Mouse (Mus musculus) E14TG2a.4 (cell line): ENCODE data around the gene Accsl.
A peak's percentile ranks its signal among the peaks of the same experiment; 100 is the strongest.

ENCODE experiments used
- H3K27me3 ChIP-seq: 2 replicates; pipeline ENCODE4 v1.6.1; 2014; ENCODE audit warnings: low read length, control low read depth; ENCODE audit not compliant: insufficient read depth
- H3K36me3 ChIP-seq: 2 replicates; pipeline ENCODE4 v1.6.1; 2014; ENCODE audit warnings: low read length, control low read depth; ENCODE audit not compliant: insufficient read depth
- H3K4me1 ChIP-seq: replicated peaks from 2 replicates; pipeline ENCODE4 v1.6.1; 2014; ENCODE audit warnings: low read depth, low read length, control low read depth
- H3K4me3 ChIP-seq: replicated peaks from 2 replicates; pipeline ENCODE4 v1.5.1; 2014; ENCODE audit warnings: mild to moderate bottlenecking, low read length
- H3K9me3 ChIP-seq: 2 replicates; pipeline ENCODE4 v1.6.1; 2014; ENCODE audit warnings: low read length, control low read depth
- CTCF ChIP-seq: conservative IDR thresholded peaks from 2 replicates; pipeline ENCODE4 v1.5.1; 2014; ENCODE audit warnings: low read length
- NANOG ChIP-seq: IDR thresholded peaks from 2 replicates; pipeline ENCODE4 v1.6.1; 2014; ENCODE audit warnings: borderline replicate concordance, low read length, mixed read lengths
- POU5F1 ChIP-seq: IDR thresholded peaks from 2 replicates; pipeline ENCODE4 v1.6.1; 2014; ENCODE audit warnings: low read length, borderline replicate concordance

The Accsl gene

GRCm38 (mm10) chr2:93869107-93869600 lies at the start of gene Accsl:
Gene Accsl, minus strand, starts transcription at chr2:93869157.
- Histone ChIP-seq H3K36me3 (peaks cover 29% of the 10 kb centered on the region), H3K9me3 (no peaks in the 10 kb centered on the region), H3K27me3 (no peaks in the 10 kb centered on the region), H3K4me3 (peak within 1 kb of the TSS; percentile 75), H3K4me1 (peaks cover 93% of the 10 kb centered on the region)
- no peak; the same call in 1 of the 2 replicates for TF ChIP-seq NANOG

- H3K4me3 ChIP-seq = no peak overlapping the region
- peaks cover 35% of the 10 kb centered on the region for H3K4me1 ChIP-seq
- TF ChIP-seq POU5F1 (no peak), NANOG (no peak), CTCF (no peak)
- H3K27me3 ChIP-seq = no peaks in the 10 kb centered on the region
- no peaks in the 10 kb centered on the region for H3K36me3 ChIP-seq
- H3K9me3 ChIP-seq = no peaks in the 10 kb centered on the region
Observed at GRCm38 (mm10) chr2:93913552-93913951, 44.6 kb upstream of the Accsl start.

DNA sequence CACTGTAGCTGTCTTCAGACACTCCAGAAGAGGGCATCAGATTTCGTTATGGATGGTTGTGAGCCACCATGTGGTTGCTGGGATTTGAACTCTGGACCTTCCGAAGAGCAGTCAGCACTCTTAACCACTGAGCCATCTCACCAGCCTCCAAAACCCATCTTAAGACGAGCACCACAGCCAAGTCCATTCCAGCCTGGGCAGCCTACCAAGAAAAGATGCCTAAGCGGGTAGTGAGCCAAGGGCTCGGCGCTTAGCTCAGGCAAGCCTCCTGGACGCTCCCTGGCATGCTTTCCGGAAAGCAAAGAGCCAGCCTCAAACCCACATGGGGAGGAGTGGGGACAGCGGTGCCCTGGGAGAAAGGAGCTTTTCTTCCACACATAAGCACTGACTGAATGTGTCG lies 43.0 kb upstream of the Accsl start:
- peaks cover 51% of the 10 kb centered on the region for H3K4me1 ChIP-seq
- H3K9me3 ChIP-seq = no peaks in the 10 kb centered on the region
- H3K27me3 ChIP-seq = no peaks in the 10 kb centered on the region
- no peak for TF ChIP-seq POU5F1
- no peak for TF ChIP-seq CTCF
- no peak for TF ChIP-seq NANOG
- no peaks in the 10 kb centered on the region for H3K36me3 ChIP-seq
- H3K4me3 ChIP-seq = no peak overlapping the region

DNA sequence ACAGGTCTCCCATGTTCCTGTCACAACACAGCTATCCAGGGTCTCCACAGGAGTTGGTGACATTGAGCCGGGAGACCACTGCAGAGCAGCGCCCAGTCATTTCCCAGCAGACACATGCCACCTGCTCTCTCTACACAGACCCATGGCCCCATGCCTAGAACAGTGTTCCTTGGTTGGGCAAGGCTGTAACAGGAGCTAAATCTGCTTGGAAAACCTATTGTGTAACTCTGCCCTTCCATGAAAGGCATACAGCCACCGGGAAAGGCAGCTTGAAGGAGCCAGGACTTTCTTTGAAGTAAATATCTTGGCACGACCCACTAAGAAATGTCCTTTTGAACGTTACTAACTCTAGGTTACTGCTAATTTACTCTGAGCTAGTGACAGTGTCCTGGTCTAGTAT lies 40.8 kb upstream of the Accsl start:
- Histone ChIP-seq H3K36me3 (no peaks in the 10 kb centered on the region), H3K4me3 (no peak overlapping the region), H3K27me3 (no peaks in the 10 kb centered on the region), H3K4me1 (peaks cover 63% of the 10 kb centered on the region), H3K9me3 (no peaks in the 10 kb centered on the region)
- TF ChIP-seq CTCF (no peak), NANOG (no peak), POU5F1 (no peak)

DNA sequence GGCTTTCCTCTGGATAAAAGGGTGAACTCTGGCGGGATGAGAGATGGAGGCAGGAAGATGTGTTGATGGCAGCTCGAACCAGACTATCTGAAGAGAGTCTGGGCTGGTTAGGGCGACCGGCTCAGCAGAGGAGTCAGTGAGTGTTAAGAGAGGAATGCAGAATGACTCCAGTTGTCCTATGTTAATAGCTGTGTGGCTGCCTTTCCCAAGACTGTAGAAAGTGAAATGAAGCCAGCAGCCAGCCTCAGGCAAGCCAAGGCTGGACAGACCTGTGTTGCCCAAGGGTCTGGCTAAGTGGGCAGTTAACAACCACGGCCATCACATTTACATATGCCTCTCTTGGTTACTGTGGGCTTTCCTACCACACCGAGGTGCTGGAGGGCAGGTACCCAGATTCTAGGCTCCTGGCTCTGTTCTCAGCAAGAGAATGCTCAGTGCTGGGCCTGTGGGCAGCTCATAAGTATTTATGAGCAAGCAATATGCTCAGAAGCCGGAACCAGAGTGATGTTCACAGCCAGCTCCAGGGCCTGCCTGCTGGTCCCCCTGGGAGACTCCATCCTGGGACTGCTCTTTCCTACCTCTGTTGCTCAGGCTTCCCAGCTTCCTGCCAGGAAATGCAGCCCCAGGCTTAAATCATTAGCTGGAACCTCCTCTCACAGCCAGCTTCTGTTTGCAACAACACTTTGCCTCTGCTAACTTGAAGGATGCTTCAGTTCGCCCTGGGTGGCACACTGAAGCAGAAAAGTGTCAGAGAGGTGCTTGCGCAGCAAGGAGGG lies 38.8 kb upstream of the Accsl start:
- Histone ChIP-seq H3K4me1 (peaks cover 84% of the 10 kb centered on the region), H3K4me3 (0 out of 2 replicates have a peak overlapping the region, but pooled peaks have one; percentile 13), H3K27me3 (no peaks in the 10 kb centered on the region), H3K9me3 (no peaks in the 10 kb centered on the region), H3K36me3 (no peaks in the 10 kb centered on the region)
- no peak for TF ChIP-seq CTCF
- no peak for TF ChIP-seq POU5F1
- TF ChIP-seq NANOG = no peak

DNA sequence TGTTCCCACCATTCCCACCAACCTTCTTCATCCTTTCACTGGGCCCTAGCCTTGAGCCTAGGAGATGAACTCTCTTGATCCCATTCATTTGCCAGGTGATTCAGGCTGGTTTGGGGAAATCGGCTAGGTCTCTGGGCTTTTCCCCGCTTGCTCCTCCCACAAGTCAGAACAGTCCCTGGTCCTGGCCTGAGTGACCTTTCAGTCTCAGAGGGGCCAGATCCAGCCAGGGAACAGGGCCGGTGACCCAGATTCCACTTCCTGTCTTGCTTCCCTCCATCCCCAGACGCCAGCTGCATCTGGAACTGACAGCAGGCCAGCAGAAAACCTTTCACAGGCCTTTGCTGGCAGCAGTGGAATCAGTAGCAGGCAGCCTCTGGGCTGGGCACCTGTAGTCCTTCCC lies 37.4 kb upstream of the Accsl start:
- H3K9me3 ChIP-seq = no peaks in the 10 kb centered on the region
- no peaks in the 10 kb centered on the region for H3K36me3 ChIP-seq
- H3K4me3 ChIP-seq = 0 out of 2 replicates have a peak overlapping the region, but pooled peaks have one; percentile 0
- H3K27me3 ChIP-seq = no peaks in the 10 kb centered on the region
- no peak for TF ChIP-seq NANOG
- no peak for TF ChIP-seq POU5F1
- TF ChIP-seq CTCF = no peak
- H3K4me1 ChIP-seq = peaks cover 78% of the 10 kb centered on the region

DNA sequence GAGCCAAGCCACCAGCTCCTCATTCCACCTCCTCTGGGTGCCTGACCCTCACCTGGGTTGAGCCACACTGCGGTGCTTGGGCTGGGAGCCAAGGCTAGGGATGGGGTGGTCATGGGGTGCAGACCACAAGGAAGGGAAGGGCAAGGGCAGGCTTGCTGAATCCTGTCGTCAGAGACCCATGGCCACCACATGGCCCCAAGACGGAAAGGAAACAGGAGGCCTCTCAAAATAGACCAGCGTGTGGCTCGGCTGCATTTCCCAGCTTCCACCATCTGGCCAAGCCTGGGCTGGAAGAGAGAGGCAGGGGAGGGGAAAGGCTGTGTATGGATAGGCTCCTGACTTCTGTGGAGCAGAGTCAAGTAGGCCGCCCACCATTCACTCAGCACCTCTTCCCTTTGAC lies 34.5 kb upstream of the Accsl start:
- no peaks in the 10 kb centered on the region for H3K9me3 ChIP-seq
- TF ChIP-seq NANOG (no peak), CTCF (no peak), POU5F1 (no peak)
- no peak overlapping the region for H3K4me3 ChIP-seq
- no peaks in the 10 kb centered on the region for H3K36me3 ChIP-seq
- no peaks in the 10 kb centered on the region for H3K27me3 ChIP-seq
- H3K4me1 ChIP-seq = peaks cover 71% of the 10 kb centered on the region

GRCm38 (mm10) chr2:93902680-93903305 lies 33.8 kb upstream of the Accsl start:
- Histone ChIP-seq H3K4me3 (no peak overlapping the region), H3K36me3 (no peaks in the 10 kb centered on the region), H3K27me3 (no peaks in the 10 kb centered on the region), H3K9me3 (no peaks in the 10 kb centered on the region), H3K4me1 (peaks cover 65% of the 10 kb centered on the region)
- no peak for TF ChIP-seq NANOG
- TF ChIP-seq POU5F1 = no peak
- TF ChIP-seq CTCF = no peak
